Mouse (Mus musculus) embryo, embryonic 11.5 days (tissue): Measurements from ENCODE around the gene Muc2.

Source experiments
- DNase-seq: peaks from one replicate; pipeline ENCODE4 v3.0.0-alpha.2; 2012; ENCODE audit warnings: low read depth, low spot score

Gene Muc2

DNA sequence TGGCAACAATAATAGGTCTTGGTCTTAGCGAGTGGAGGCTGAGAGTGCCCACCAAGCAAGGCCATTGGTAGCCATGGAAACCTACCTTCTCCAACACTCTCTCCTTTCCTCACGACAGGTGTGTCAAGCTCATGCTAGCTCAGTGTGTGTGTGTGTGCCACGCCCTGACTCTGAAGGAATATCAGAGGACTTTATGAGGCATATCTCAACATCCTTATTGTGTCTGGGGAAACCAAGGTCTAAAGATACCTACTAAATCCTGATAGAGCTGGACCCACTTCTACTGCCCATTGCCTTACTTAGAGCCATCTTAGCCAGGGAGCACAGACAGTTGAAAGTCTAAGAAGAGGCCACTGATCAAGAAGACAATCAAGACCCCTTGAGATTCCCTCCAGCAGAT, 80.4 kb downstream of the Muc2 start:
- no peak for DNase-seq

GRCm38 (mm10) chr7:141770988-141771387, 80.8 kb downstream of the Muc2 start:
- no peak for DNase-seq

DNA sequence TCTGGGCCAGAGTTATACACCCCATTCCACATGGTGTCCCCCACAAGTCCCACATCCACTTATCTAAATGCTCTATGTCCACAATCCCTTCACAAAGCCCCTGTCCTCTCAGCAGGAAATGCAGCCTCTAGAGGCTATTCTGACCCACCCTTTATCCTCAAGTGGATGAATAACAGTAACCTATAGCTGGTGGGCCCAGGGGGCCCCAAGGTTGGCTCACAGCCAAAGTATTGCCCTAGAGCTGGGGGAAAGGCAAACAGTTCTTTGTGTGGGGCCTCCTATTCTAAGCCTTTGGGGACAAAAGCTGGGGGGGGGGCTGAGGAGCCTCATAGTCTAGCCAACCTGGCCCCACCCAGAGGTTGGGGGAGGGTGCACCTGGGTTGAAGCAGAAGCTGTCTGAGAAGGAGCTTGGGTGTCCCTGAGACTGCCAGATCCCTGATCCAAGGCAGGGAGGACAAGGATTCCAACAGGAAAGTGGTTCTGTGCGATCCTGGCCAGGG, 82.0 kb downstream of the Muc2 start:
- no peak for DNase-seq

DNA sequence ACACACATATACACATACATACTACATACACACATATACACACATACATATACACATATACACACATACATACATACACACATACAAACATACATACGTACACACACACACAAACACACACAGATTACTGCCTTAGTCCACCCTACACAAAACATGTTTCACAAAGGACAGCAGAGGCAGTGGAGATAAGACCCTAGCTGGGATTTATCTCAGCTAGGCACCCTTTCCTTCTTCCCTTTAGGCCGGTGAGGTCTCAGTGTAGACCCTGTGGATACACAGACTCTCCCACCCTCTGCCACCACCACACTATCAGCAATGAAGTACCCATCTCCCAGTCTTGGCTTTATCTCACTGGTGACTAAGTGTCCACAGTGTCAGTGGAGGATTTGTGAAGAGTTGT, 84.7 kb downstream of the Muc2 start:
- no peak for DNase-seq

- DNase-seq = no peak
Observed at GRCm38 (mm10) chr7:141776199-141776598, 86.1 kb downstream of the Muc2 start.

DNA sequence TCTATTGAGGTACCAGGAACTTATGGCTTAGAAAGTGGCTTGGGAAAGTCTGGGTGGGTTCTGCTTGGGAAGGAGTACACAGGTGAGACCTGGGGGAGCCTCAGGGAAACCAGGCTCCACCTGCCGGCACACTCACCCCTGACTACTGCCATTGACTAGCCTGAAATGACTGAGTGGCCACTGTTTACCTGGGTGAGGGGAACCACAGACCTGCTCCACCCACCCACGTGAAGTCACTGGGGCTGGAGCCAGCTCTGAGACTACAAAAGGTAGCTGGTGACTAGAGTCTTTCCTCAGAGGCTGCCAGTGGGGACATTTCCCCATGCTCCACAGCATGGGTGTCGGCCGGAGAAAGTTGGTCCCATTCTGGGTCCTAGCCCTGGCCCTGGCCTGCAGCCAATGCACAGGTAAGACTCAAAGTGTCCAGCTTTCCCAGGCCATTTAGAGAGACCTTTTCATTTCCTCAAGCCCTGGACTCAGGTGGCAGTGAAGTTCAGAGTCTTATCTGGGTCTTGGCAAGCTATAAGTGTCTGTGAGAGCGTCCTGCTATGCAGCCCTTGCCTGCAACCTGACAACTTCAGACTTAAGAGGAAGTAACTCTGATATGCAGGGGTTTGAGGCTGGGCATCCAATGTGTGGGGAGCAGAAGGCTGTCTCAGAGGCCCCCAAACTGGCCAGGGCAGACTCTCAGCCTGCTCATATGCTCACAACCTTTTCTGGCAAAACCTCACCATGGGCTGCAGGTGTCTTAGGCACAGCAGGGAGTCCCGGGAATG, 98.7 kb downstream of the Muc2 start, which contains the start of gene Muc5ac:
Gene Muc5ac (plus strand): TSS at position 296 of the 776 bp plus-strand sequence.
- no peak for DNase-seq

GRCm38 (mm10) chr7:141794251-141794650, 104.1 kb downstream of the Muc2 start:
- no peak for DNase-seq

DNA sequence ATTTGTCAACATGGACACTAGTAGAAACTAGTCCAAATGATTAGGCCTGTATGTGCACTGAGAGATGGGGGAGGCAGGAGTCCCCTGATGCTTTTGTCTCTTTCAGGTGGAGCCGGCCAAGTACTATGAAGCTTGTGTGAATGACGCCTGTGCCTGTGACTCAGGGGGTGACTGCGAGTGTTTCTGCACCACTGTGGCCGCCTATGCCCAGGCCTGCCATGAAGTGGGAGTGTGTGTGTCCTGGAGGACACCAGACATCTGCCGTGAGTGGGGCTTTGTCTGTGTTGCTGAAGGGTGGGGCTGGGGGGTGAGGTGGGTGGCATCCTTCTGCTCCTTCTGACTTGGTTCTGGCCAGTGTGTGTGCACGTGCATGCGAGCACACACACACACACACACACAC, 113.1 kb downstream of the Muc2 start:
- DNase-seq = no peak
